Mouse (Mus musculus): ENCODE results near the gene Amotl2. TPM values are rescaled to one million over a fixed set of nuclear protein-coding genes. Genes with fewer than 3 reads are reported as not detected.

Amotl2 gene
- polyA plus RNA-seq, 1 experiment from 2014 or later = 37.7 TPM

- ATAC-seq (ENCODE audit: low read depth) = no peak
- H3K9me3 ChIP-seq (ENCODE audit: control insufficient read depth, low read length) = no peaks in the 10 kb centered on the region
- H3K27me3 ChIP-seq (ENCODE audit: control insufficient read depth, insufficient read depth, low read length) = no peaks in the 10 kb centered on the region
- H3K27ac ChIP-seq (ENCODE audit: low read depth, low read length) = peak overlapping the region; percentile 96
- H3K4me1 ChIP-seq (ENCODE audit: control insufficient read depth, insufficient read depth, low read length) = peaks cover 21% of the 10 kb centered on the region; the same call in 1 of the 2 replicates
- H3K4me2 ChIP-seq (ENCODE audit: low read depth, low read length) = peak overlapping the region; percentile 75
- peak overlapping the region; percentile 44 for H3K4me3 ChIP-seq (ENCODE audit: low read depth, low read length)
- H3K36me3 ChIP-seq (ENCODE audit: control insufficient read depth, insufficient read depth, low read length) = no peaks in the 10 kb centered on the region
- WGBS = under 1% methylated on average over 15 of the region's 15 CpGs
- H3K9ac ChIP-seq (replicated peaks; ENCODE audit: low read depth, low read length) = peak overlapping the region; percentile 81
Measured at GRCm38 (mm10) chr9:102690891-102691290, 25.6 kb upstream of the Amotl2 start.

GRCm38 (mm10) chr9:102692564-102693475 is 23.7 kb upstream of the Amotl2 start:
- Histone ChIP-seq H3K4me3 (ENCODE audit: low read depth, low read length) (no peak overlapping the region), H3K36me3 (ENCODE audit: control insufficient read depth, insufficient read depth, low read length) (no peaks in the 10 kb centered on the region), H3K4me2 (ENCODE audit: low read depth, low read length) (no peak overlapping the region), H3K9ac (replicated peaks; ENCODE audit: low read depth, low read length) (no peak overlapping the region), H3K27me3 (ENCODE audit: control insufficient read depth, insufficient read depth, low read length) (no peaks in the 10 kb centered on the region), H3K4me1 (ENCODE audit: control insufficient read depth, insufficient read depth, low read length) (peaks cover 20% of the 10 kb centered on the region; the same call in 1 of the 2 replicates), H3K9me3 (ENCODE audit: control insufficient read depth, low read length) (no peaks in the 10 kb centered on the region), H3K27ac (ENCODE audit: low read depth, low read length) (no peak overlapping the region)
- WGBS = 44% methylated on average over 9 of the region's 9 CpGs
- no peak for ATAC-seq (ENCODE audit: low read depth)

- Histone ChIP-seq H3K4me3 (ENCODE audit: low read depth, low read length) (no peak overlapping the region), H3K27ac (ENCODE audit: low read depth, low read length) (no peak overlapping the region), H3K9me3 (ENCODE audit: control insufficient read depth, low read length) (no peaks in the 10 kb centered on the region), H3K9ac (replicated peaks; ENCODE audit: low read depth, low read length) (no peak overlapping the region), H3K4me2 (ENCODE audit: low read depth, low read length) (no peak overlapping the region), H3K36me3 (ENCODE audit: control insufficient read depth, insufficient read depth, low read length) (no peaks in the 10 kb centered on the region), H3K27me3 (ENCODE audit: control insufficient read depth, insufficient read depth, low read length) (no peaks in the 10 kb centered on the region), H3K4me1 (ENCODE audit: control insufficient read depth, insufficient read depth, low read length) (no peaks in the 10 kb centered on the region)
- 87% methylated on average over 6 of the region's 6 CpGs for WGBS
- ATAC-seq (ENCODE audit: low read depth) = no peak
Measured at GRCm38 (mm10) chr9:102701042-102701441, 15.4 kb upstream of the Amotl2 start.

GRCm38 (mm10) chr9:102709504-102710135 is 6.9 kb upstream of the Amotl2 start:
- Histone ChIP-seq H3K4me2 (ENCODE audit: low read depth, low read length) (no peak overlapping the region), H3K9me3 (ENCODE audit: control insufficient read depth, low read length) (no peaks in the 10 kb centered on the region), H3K27me3 (ENCODE audit: control insufficient read depth, insufficient read depth, low read length) (no peaks in the 10 kb centered on the region), H3K4me1 (ENCODE audit: control insufficient read depth, insufficient read depth, low read length) (no peaks in the 10 kb centered on the region), H3K9ac (replicated peaks; ENCODE audit: low read depth, low read length) (no peak overlapping the region), H3K27ac (ENCODE audit: low read depth, low read length) (no peak overlapping the region), H3K4me3 (ENCODE audit: low read depth, low read length) (no peak overlapping the region), H3K36me3 (ENCODE audit: control insufficient read depth, insufficient read depth, low read length) (no peaks in the 10 kb centered on the region)
- no peak for ATAC-seq (ENCODE audit: low read depth)
- 78% methylated on average over 15 of the region's 15 CpGs for WGBS

- WGBS = 58% methylated on average over 5 of the region's 5 CpGs
Measured at GRCm38 (mm10) chr9:102710520-102710919, 6.0 kb upstream of the Amotl2 start.

GRCm38 (mm10) chr9:102713797-102714196 is 2.7 kb upstream of the Amotl2 start:
- no peak overlapping the region for H3K4me3 ChIP-seq (ENCODE audit: low read depth, low read length)
- H3K4me1 ChIP-seq (ENCODE audit: control insufficient read depth, insufficient read depth, low read length) = peaks cover 11% of the 10 kb centered on the region
- no peaks in the 10 kb centered on the region; the same call in 1 of the 2 replicates for H3K27me3 ChIP-seq (ENCODE audit: control insufficient read depth, insufficient read depth, low read length)
- no peak for ATAC-seq (ENCODE audit: low read depth)
- no peaks in the 10 kb centered on the region for H3K9me3 ChIP-seq (ENCODE audit: control insufficient read depth, low read length)
- H3K4me2 ChIP-seq (ENCODE audit: low read depth, low read length) = no peak overlapping the region
- H3K9ac ChIP-seq (replicated peaks; ENCODE audit: low read depth, low read length) = no peak overlapping the region
- no peaks in the 10 kb centered on the region for H3K36me3 ChIP-seq (ENCODE audit: control insufficient read depth, insufficient read depth, low read length)
- WGBS = 53% methylated on average over 2 of the region's 2 CpGs
- H3K27ac ChIP-seq (ENCODE audit: low read depth, low read length) = no peak overlapping the region

More at GRCm38 (mm10) chr9:102710520-102710919, 6.0 kb upstream of the Amotl2 start:
- Histone ChIP-seq H3K4me3 (ENCODE audit: low read depth, low read length) (no peak overlapping the region), H3K4me1 (ENCODE audit: control insufficient read depth, insufficient read depth, low read length) (peaks cover 3% of the 10 kb centered on the region; the same call in 1 of the 2 replicates), H3K27ac (ENCODE audit: low read depth, low read length) (no peak overlapping the region), H3K9me3 (ENCODE audit: control insufficient read depth, low read length) (no peaks in the 10 kb centered on the region), H3K4me2 (ENCODE audit: low read depth, low read length) (no peak overlapping the region), H3K27me3 (ENCODE audit: control insufficient read depth, insufficient read depth, low read length) (no peaks in the 10 kb centered on the region), H3K36me3 (ENCODE audit: control insufficient read depth, insufficient read depth, low read length) (no peaks in the 10 kb centered on the region), H3K9ac (replicated peaks; ENCODE audit: low read depth, low read length) (no peak overlapping the region)
- ATAC-seq (ENCODE audit: low read depth) = no peak

- Histone ChIP-seq H3K4me3 (ENCODE audit: low read depth, low read length) (no peak overlapping the region), H3K36me3 (ENCODE audit: control insufficient read depth, insufficient read depth, low read length) (0 out of 2 replicates have a peak, but pooled peaks cover 2% of the 10 kb centered on the region), H3K27ac (ENCODE audit: low read depth, low read length) (no peak overlapping the region), H3K9me3 (ENCODE audit: control insufficient read depth, low read length) (no peaks in the 10 kb centered on the region), H3K4me2 (ENCODE audit: low read depth, low read length) (no peak overlapping the region), H3K4me1 (ENCODE audit: control insufficient read depth, insufficient read depth, low read length) (peaks cover 14% of the 10 kb centered on the region), H3K27me3 (ENCODE audit: control insufficient read depth, insufficient read depth, low read length) (no peaks in the 10 kb centered on the region; the same call in 1 of the 2 replicates), H3K9ac (replicated peaks; ENCODE audit: low read depth, low read length) (no peak overlapping the region)
- no peak for ATAC-seq (ENCODE audit: low read depth)
- WGBS = 8% methylated on average over 7 of the region's 7 CpGs
Measured at GRCm38 (mm10) chr9:102714893-102715505, 1.5 kb upstream of the Amotl2 start.

- ATAC-seq (ENCODE audit: low read depth) = no peak
- no peak overlapping the region for H3K27ac ChIP-seq (ENCODE audit: low read depth, low read length)
- no peak overlapping the region for H3K4me3 ChIP-seq (ENCODE audit: low read depth, low read length)
- peaks cover 7% of the 10 kb centered on the region; the same call in 1 of the 2 replicates for H3K36me3 ChIP-seq (ENCODE audit: control insufficient read depth, insufficient read depth, low read length)
- no peaks in the 10 kb centered on the region; the same call in 1 of the 2 replicates for H3K27me3 ChIP-seq (ENCODE audit: control insufficient read depth, insufficient read depth, low read length)
- no peak overlapping the region for H3K9ac ChIP-seq (replicated peaks; ENCODE audit: low read depth, low read length)
- WGBS = 54% methylated on average over 2 of the region's 2 CpGs
- no peak overlapping the region for H3K4me2 ChIP-seq (ENCODE audit: low read depth, low read length)
- H3K9me3 ChIP-seq (ENCODE audit: control insufficient read depth, low read length) = no peaks in the 10 kb centered on the region
- H3K4me1 ChIP-seq (ENCODE audit: control insufficient read depth, insufficient read depth, low read length) = peaks cover 19% of the 10 kb centered on the region
Measured at GRCm38 (mm10) chr9:102715506-102715900, 969 bp upstream of the Amotl2 start.
